Mouse (Mus musculus): Measurements from ENCODE around the gene Ube2d3. TPM values are rescaled to one million over a fixed set of nuclear protein-coding genes. Genes with fewer than 3 reads are reported as not detected.

Ube2d3 gene
- polyA plus RNA-seq, 1 experiment: 259 TPM

DNA sequence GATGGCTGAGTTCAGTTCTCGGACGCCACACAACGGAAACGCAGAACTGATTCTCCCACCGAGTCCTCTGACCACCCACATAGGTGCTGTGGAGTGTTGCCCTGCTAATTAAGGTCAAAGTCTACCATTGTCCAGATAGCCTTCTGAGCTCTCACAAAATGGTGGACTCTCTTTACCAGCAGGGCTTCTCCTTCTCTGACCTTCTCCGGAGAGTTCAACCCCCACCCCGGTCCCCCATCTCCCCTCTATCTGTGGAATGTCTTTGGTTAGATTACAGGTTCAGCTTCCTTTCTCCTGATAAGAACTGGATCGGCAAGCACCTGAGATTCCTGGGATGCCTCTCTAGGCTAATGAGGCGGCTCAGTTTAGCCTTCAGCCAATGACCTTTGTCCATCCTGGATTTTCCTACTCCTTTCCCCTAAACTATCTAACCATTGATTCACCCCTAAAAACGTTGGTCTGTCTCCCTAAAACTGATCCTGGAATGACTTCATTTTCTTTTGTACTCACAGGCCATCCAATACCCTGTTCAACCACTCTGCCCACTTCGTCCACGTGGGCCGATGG lies 68.0 kb downstream of the Ube2d3 start:
- TF ChIP-seq CTCF (IDR thresholded peaks at IDR 0.05; ENCODE audit: extremely low read depth, insufficient read length, insufficient replicate concordance, low read depth, low read length) (no peak), POLR2A (IDR thresholded peaks at IDR 0.05; ENCODE audit: low read depth, low read length) (no peak)
- H3K27ac ChIP-seq (ENCODE audit: insufficient read depth, low read depth, low read length): no peak overlapping the region
- H3K36me3 ChIP-seq (ENCODE audit: control insufficient read depth, insufficient read depth, low read length): peaks cover 2% of the 10 kb centered on the region; the same call in 1 of the 2 replicates
- H3K4me3 ChIP-seq (ENCODE audit: low read depth, low read length): no peak overlapping the region
- 79% methylated on average over 13 of the region's 13 CpGs for WGBS
- H3K4me1 ChIP-seq (ENCODE audit: control insufficient read depth, insufficient read depth, insufficient read length, low read length): peaks cover 3% of the 10 kb centered on the region; the same call in 1 of the 2 replicates
- H3K27me3 ChIP-seq (ENCODE audit: control insufficient read depth, insufficient read depth, low read length): no peaks in the 10 kb centered on the region

DNA sequence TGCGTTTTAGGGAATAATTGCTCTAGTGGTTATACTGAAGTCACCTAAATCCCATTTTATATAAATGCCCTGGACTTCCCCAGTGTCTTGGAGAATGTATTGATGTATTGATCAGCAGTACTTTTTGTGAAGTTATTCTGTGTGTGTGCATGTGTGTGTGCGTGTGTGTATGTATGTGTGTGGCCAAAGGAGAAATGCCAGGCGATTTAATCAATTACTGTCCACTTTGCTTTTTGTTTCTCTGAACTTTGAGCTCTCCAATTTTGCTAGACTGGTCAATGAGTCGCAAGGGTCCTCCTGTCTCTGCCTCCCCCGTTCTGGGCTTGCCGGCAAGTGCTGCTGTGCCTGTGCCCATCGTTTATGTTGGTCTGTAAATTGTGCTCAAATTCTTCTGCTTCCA lies 69.6 kb downstream of the Ube2d3 start:
- peaks cover 3% of the 10 kb centered on the region; the same call in 1 of the 2 replicates for H3K4me1 ChIP-seq (ENCODE audit: control insufficient read depth, insufficient read depth, insufficient read length, low read length)
- H3K4me3 ChIP-seq (ENCODE audit: low read depth, low read length): no peak overlapping the region
- no peaks in the 10 kb centered on the region for H3K27me3 ChIP-seq (ENCODE audit: control insufficient read depth, insufficient read depth, low read length)
- TF ChIP-seq POLR2A (IDR thresholded peaks at IDR 0.05; ENCODE audit: low read depth, low read length): no peak
- TF ChIP-seq CTCF (IDR thresholded peaks at IDR 0.05; ENCODE audit: extremely low read depth, insufficient read length, insufficient replicate concordance, low read depth, low read length): no peak
- 83% methylated on average over 7 of the region's 7 CpGs for whole genome bisulfite sequencing
- H3K27ac ChIP-seq (ENCODE audit: insufficient read depth, low read depth, low read length): no peak overlapping the region
- peaks cover 9% of the 10 kb centered on the region for H3K36me3 ChIP-seq (ENCODE audit: control insufficient read depth, insufficient read depth, low read length)

- Histone ChIP-seq H3K27me3 (ENCODE audit: control insufficient read depth, insufficient read depth, low read length) (no peaks in the 10 kb centered on the region), H3K4me1 (ENCODE audit: control insufficient read depth, insufficient read depth, insufficient read length, low read length) (peaks cover 3% of the 10 kb centered on the region; the same call in 1 of the 2 replicates), H3K27ac (ENCODE audit: insufficient read depth, low read depth, low read length) (no peak overlapping the region), H3K36me3 (ENCODE audit: control insufficient read depth, insufficient read depth, low read length) (peaks cover 10% of the 10 kb centered on the region), H3K4me3 (ENCODE audit: low read depth, low read length) (no peak overlapping the region)
- whole genome bisulfite sequencing: 88% methylated on average over 1 of the region's 1 CpGs
- TF ChIP-seq POLR2A (IDR thresholded peaks at IDR 0.05; ENCODE audit: low read depth, low read length) (no peak), CTCF (IDR thresholded peaks at IDR 0.05; ENCODE audit: extremely low read depth, insufficient read length, insufficient replicate concordance, low read depth, low read length) (no peak)
Observed at GRCm38 (mm10) chr3:135508191-135508590, 70.2 kb downstream of the Ube2d3 start.

GRCm38 (mm10) chr3:135510372-135510771 lies 72.4 kb downstream of the Ube2d3 start:
- no peaks in the 10 kb centered on the region for H3K27me3 ChIP-seq (ENCODE audit: control insufficient read depth, insufficient read depth, low read length)
- peaks cover 4% of the 10 kb centered on the region; the same call in 1 of the 2 replicates for H3K4me1 ChIP-seq (ENCODE audit: control insufficient read depth, insufficient read depth, insufficient read length, low read length)
- TF ChIP-seq CTCF (IDR thresholded peaks at IDR 0.05; ENCODE audit: extremely low read depth, insufficient read length, insufficient replicate concordance, low read depth, low read length) (no peak), POLR2A (IDR thresholded peaks at IDR 0.05; ENCODE audit: low read depth, low read length) (no peak)
- H3K36me3 ChIP-seq (ENCODE audit: control insufficient read depth, insufficient read depth, low read length): peaks cover 10% of the 10 kb centered on the region
- WGBS: 49% methylated on average over 3 of the region's 3 CpGs
- no peak overlapping the region for H3K4me3 ChIP-seq (ENCODE audit: low read depth, low read length)
- no peak overlapping the region for H3K27ac ChIP-seq (ENCODE audit: insufficient read depth, low read depth, low read length)

- Histone ChIP-seq H3K27me3 (ENCODE audit: control insufficient read depth, insufficient read depth, low read length) (no peaks in the 10 kb centered on the region), H3K27ac (ENCODE audit: insufficient read depth, low read depth, low read length) (no peak overlapping the region)
- TF ChIP-seq CTCF (IDR thresholded peaks at IDR 0.05; ENCODE audit: extremely low read depth, insufficient read length, insufficient replicate concordance, low read depth, low read length) (no peak), POLR2A (IDR thresholded peaks at IDR 0.05; ENCODE audit: low read depth, low read length) (no peak)
Observed at GRCm38 (mm10) chr3:135511683-135512082, 73.7 kb downstream of the Ube2d3 start.

GRCm38 (mm10) chr3:135513270-135513669 lies 75.3 kb downstream of the Ube2d3 start:
- TF ChIP-seq CTCF (IDR thresholded peaks at IDR 0.05; ENCODE audit: extremely low read depth, insufficient read length, insufficient replicate concordance, low read depth, low read length) (no peak), POLR2A (IDR thresholded peaks at IDR 0.05; ENCODE audit: low read depth, low read length) (no peak)
- H3K27ac ChIP-seq (ENCODE audit: insufficient read depth, low read depth, low read length): no peak overlapping the region
- H3K36me3 ChIP-seq (ENCODE audit: control insufficient read depth, insufficient read depth, low read length): peaks cover 13% of the 10 kb centered on the region
- WGBS: 69% methylated on average over 11 of the region's 11 CpGs
- H3K4me3 ChIP-seq (ENCODE audit: low read depth, low read length): no peak overlapping the region
- peaks cover 3% of the 10 kb centered on the region; the same call in 1 of the 2 replicates for H3K4me1 ChIP-seq (ENCODE audit: control insufficient read depth, insufficient read depth, insufficient read length, low read length)
- no peaks in the 10 kb centered on the region for H3K27me3 ChIP-seq (ENCODE audit: control insufficient read depth, insufficient read depth, low read length)

More at GRCm38 (mm10) chr3:135511683-135512082, 73.7 kb downstream of the Ube2d3 start:
- H3K4me1 ChIP-seq (ENCODE audit: control insufficient read depth, insufficient read depth, insufficient read length, low read length): peaks cover 3% of the 10 kb centered on the region; the same call in 1 of the 2 replicates
- H3K36me3 ChIP-seq (ENCODE audit: control insufficient read depth, insufficient read depth, low read length): peaks cover 11% of the 10 kb centered on the region
- no peak overlapping the region for H3K4me3 ChIP-seq (ENCODE audit: low read depth, low read length)
- WGBS: 77% methylated on average over 11 of the region's 11 CpGs

GRCm38 (mm10) chr3:135513800-135514425 lies 76.0 kb downstream of the Ube2d3 start:
- Histone ChIP-seq H3K27ac (ENCODE audit: insufficient read depth, low read depth, low read length) (no peak overlapping the region), H3K27me3 (ENCODE audit: control insufficient read depth, insufficient read depth, low read length) (no peaks in the 10 kb centered on the region)
- 78% methylated on average over 14 of the region's 14 CpGs for WGBS

More at GRCm38 (mm10) chr3:135513800-135514425, 76.0 kb downstream of the Ube2d3 start:
- Histone ChIP-seq H3K36me3 (ENCODE audit: control insufficient read depth, insufficient read depth, low read length) (peaks cover 13% of the 10 kb centered on the region), H3K4me1 (ENCODE audit: control insufficient read depth, insufficient read depth, insufficient read length, low read length) (peaks cover 3% of the 10 kb centered on the region; the same call in 1 of the 2 replicates), H3K4me3 (ENCODE audit: low read depth, low read length) (no peak overlapping the region)
- TF ChIP-seq CTCF (IDR thresholded peaks at IDR 0.05; ENCODE audit: extremely low read depth, insufficient read length, insufficient replicate concordance, low read depth, low read length) (no peak), POLR2A (IDR thresholded peaks at IDR 0.05; ENCODE audit: low read depth, low read length) (no peak)

Measured in small intestine, adult 2 months (tissue).